Mouse (Mus musculus): ENCODE results near the gene Zfp420. TPM values are rescaled to one million over a fixed set of nuclear protein-coding genes. Genes with fewer than 3 reads are reported as not detected.

The Zfp420 gene
- total RNA-seq, 4 experiments from 2014 or later = 3.0 to 4.6 (median 3.5) TPM

DNA sequence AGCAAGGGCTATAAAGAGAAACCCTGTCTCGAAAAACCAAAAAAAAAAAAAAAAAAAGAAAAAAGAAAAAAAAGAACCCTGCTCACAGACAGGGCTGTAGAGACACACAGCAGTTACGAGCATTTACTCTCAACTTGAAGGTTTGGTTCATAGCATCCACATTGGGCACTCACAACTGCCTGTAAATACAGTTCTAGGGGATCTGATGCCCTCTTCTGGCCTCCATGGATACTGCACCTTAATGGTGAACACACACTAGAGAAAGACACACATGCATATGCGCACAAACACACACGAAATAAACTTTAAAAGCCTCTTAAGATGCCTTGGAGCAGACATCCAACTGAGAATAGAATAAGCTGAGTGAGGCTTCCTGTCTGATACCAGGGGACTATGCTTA is 38.6 kb downstream of the Zfp420 start:
- DNase-seq (ENCODE audit: low spot score in 2 of 2) = no peak

DNA sequence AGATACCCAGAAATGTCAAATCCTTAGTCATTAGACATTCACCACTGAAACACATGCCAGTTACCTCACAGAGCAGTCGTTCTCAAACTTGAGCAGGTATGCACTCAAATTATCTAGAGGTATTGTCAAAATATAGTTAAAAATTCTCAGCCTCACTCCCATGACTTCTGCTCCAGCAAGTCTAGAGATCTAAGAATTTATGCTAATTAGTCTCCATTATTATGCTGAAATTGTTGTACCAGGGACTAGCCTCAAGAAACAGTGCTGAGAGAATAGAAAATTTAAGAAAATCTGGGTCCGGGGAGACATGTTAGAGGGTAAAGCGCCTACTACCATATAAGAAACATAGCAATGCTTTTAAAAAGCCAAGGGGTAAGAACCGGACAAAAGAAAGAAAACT is 44.3 kb downstream of the Zfp420 start:
- DNase-seq (ENCODE audit: low spot score in 2 of 2) = no peak

DNA sequence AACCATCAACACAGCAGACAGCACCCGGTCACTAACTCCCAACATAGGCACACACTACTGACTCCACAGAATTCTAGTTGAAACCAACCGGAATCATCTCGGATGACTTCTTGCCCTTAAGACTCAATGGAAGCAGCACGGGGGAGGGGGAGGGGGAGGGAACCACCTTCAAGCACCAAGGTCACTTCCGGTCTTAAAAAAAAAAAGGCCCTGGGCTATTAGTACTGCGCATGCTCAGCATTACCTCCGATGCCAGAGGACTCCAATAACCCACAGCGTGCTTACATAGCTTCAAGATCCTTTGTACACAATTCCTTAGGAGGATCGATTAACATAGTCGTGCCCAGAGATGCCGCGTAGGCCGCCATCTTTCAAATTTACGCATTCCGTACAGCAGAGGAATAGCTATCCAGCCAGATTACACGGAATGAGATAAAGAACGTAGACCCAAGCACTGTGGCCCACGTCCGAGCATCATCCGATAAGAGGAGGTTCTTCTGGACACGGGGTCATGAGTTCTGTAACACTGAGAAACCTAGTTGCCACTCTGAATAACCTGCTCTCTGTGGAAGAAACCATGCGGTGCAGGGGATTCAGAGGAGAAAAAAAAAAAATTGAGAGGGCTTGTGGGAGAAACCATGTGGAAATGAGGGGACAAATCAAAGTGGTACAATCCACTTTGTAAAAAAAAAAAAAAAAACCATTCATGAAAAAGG is 46.3 kb downstream of the Zfp420 start, which contains the start of gene Zfp27:
TSS of gene Zfp27 (minus strand) at position 607 of the 716 bp plus-strand sequence.
- DNase-seq (ENCODE audit: low spot score in 2 of 2) = peak; percentile 20 to 24

DNA sequence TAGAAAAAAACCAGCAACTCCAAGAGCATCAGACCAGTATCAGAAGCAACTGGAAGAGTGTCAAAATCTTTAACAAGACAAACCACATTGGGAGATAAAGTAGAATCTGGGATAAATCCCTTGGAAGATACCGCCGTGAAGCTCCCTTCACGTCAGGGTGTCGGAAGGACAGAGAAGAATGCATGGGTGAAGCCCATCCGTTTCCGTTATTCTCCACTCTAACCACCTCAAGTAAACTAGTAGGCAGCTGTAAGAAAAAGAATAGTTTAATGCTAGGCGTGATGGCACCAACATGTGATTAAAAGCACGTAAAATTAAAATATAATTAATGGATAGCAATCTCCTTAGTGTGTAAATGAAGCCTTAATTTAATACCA is 46.9 kb downstream of the Zfp420 start:
- no peak for DNase-seq (ENCODE audit: low spot score in 2 of 2)

- no peak for DNase-seq (ENCODE audit: low spot score in 2 of 2)
Observed at GRCm38 (mm10) chr7:29907206-29907605, 47.4 kb downstream of the Zfp420 start.

DNA sequence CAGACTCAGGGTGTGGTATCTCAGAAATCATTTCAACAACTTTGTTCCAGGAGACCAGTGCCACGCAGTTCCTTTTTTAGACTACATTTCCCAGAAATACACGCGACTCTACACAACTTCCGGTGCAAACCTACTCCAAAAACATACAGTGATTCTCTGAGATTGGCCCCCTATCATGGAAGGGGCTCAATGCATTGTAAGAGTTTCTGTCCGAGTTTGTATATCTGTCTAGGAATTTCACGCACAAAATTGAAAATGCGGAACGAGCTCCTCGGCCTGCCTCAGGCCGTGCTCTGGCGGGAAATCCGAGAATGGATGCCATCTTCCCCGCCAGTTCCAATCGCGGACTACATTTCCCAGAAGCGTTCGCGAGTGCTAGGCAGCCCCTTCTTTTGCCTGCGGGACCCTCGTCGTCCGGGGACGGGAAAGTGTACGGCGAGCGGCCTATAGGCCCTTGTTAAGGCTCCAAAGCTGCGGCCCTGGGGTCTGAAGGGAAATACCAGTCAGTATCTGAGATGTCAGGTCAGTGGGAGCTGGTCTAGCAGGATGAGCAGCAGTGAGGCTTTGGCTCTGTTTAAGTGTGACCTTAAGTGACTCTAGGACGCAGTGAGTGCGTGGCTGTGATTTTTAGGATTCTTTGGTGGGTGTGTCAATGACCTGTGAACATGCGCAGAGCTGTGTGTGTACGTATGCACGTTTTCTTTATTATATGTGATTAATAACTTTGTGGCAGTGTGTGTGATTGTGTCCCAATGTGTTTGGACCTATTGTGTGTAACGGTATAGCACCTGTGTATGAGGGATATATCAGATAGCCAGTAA is 48.6 kb downstream of the Zfp420 start, which contains the start of gene Zfp383:
TSS of gene Zfp383 (plus strand) at position 94 of the 821 bp plus-strand sequence.
- peak; percentile 66 to 70 for DNase-seq (ENCODE audit: low spot score in 2 of 2)

- no peak for DNase-seq (ENCODE audit: low spot score in 2 of 2)
Observed at GRCm38 (mm10) chr7:29910252-29910651, 50.5 kb downstream of the Zfp420 start.

DNA sequence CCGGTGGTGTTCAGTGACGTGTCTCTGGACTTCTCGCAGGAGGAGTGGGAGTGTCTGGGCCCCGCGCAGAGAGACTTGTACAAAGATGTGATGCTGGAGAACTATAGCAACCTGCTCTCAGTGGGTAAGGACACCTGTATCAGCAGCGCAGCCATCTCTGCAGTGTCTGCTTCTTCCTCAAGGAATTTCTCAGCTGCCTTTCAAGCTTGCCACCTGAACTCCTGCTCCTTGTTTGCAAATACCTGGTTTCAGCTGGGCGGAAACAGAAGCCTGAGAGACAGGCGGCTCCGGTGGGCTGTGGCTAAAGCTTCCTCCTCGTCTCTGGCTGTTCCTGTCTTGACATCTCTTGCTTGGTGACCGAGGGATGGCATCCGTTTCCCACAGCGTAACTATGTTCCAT is 52.4 kb downstream of the Zfp420 start:
- no peak for DNase-seq (ENCODE audit: low spot score in 2 of 2)

GRCm38 (mm10) chr7:29917371-29918061 is 57.7 kb downstream of the Zfp420 start:
- DNase-seq (ENCODE audit: low spot score in 2 of 2) = no peak

DNA sequence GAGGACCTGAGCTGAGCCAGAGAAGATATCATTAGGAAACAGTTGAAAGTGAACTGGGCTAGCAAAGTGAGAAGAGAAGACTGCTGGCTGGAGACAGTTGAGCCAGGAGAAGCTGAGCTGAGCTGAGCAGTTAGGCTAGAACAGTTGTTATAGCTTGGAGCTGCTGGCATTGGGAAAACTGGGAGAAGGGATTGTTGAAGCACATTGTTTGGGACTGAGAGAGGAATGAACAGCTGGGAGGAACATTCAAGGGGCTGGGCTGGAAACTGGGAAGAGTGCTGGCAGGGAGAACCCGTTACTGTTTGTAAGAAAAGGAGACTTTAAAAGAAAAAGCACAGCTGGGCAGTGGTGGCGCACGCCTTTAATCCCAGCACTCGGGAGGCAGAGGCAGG is 58.3 kb downstream of the Zfp420 start:
- no peak for DNase-seq (ENCODE audit: low spot score in 2 of 2)

GRCm38 (mm10) chr7:29921439-29922093 is 61.8 kb downstream of the Zfp420 start:
- DNase-seq (ENCODE audit: low spot score in 2 of 2) = no peak

GRCm38 (mm10) chr7:29922780-29923179 is 63.0 kb downstream of the Zfp420 start:
- DNase-seq (ENCODE audit: low spot score in 2 of 2) = peak in 1 of 2 experiments; percentile 43

Small RNA genes within 50 kb of the gene (microRNA-seq; reads per million reads assigned to microRNA genes)
- not detected for gene Mir7668

Other genes starting within 250 kb of the Zfp420 start
- not detected for gene Catsperg2, start 132.9 kb upstream of the Zfp420 start, total RNA-seq (2022)
- gene Zfp84, start 91.4 kb upstream of the Zfp420 start, total RNA-seq (2022) = 1 to 10 TPM; 6.6 to 9.1 (median 7.4) TPM
- 1 to 10 TPM; 1.7 to 2.9 (median 2.5) TPM for gene Zfp30, start 76.0 kb upstream of the Zfp420 start, total RNA-seq (2022)
- gene Zfp790, start 43.9 kb upstream of the Zfp420 start, total RNA-seq (2022) = 1 to 10 TPM; 8.1 to 8.9 (median 8.6) TPM
- gene Zfp940, start 6.3 kb upstream of the Zfp420 start, total RNA-seq (2022) = 1 to 10 TPM; 2.6 to 4.6 (median 3.1) TPM
- gene Zfp27, start 46.6 kb downstream of the Zfp420 start, total RNA-seq (2022) = 1 to 10 TPM; 6.5 to 9.3 (median 7.1) TPM
- gene Zfp383, start 48.2 kb downstream of the Zfp420 start, total RNA-seq (2022) = 1 to 10 TPM; 5.8 to 7.7 (median 6.9) TPM
- 1 to 10 TPM; 4.9 to 7.3 (median 6.3) TPM for gene Zfp74, start 94.1 kb downstream of the Zfp420 start, total RNA-seq (2022)
- 10 to 100 TPM; 10.9 to 22.2 (median 12.3) TPM for gene Zfp568, start 124.0 kb downstream of the Zfp420 start, total RNA-seq (2022)
- gene Zfp14, start 191.4 kb downstream of the Zfp420 start, total RNA-seq (2022) = 1 to 10 TPM; 1.2 to 2.1 (median 1.6) TPM
- gene Zfp82, start 212.9 kb downstream of the Zfp420 start, total RNA-seq (2022) = 1 to 10 TPM in 3 of 4 experiments, under 1 TPM in 1; 0.19 to 2.2 (median 1.6) TPM
- gene Gm26920, start 230.4 kb downstream of the Zfp420 start, total RNA-seq (2022) = 1 to 10 TPM in 1 of 4 experiments, not detected in 3; 1.9 TPM
- gene Zfp566, start 230.5 kb downstream of the Zfp420 start, total RNA-seq (2022) = 1 to 10 TPM; 2.3 to 3.7 (median 3.0) TPM
- 10 to 100 TPM; 34.0 to 49.3 (median 42.0) TPM for gene Zfp260, start 234.8 kb downstream of the Zfp420 start, total RNA-seq (2022)